Comparison of ENCODE assay signal across 10 mouse cellular contexts in genomic region chr11:36490085-36490484, GRCm38 (mm10).
DNase-seq lines count a peak whose midpoint lies in the region; ATAC-seq and TF ChIP-seq lines count a peak whose summit lies in the region.
"Had no signal": no experiment of that assay in that cellular context is flagged by ENCODE, and none has a peak within 500 bp of the region (broad histone marks: within the 10 kb centered on the region; RNA-seq: fewer than 3 reads in every experiment).

No protein-coding gene starts in this region.

- 0 out of 2 replicates have a peak, but pooled peaks cover 3% of the 10 kb centered on the region for H3K4me1 ChIP-seq in hindbrain, embryonic 10.5 days (replicated peaks)
- peaks cover 38% of the 10 kb centered on the region for H3K4me1 ChIP-seq in hindbrain, embryonic 13.5 days (replicated peaks)
- H3K4me1 ChIP-seq in neural tube, embryonic 15.5 days = peaks cover 9% of the 10 kb centered on the region
- H3K4me1 ChIP-seq in stomach, postnatal 0 days (replicated peaks; ENCODE audit: control insufficient read depth, insufficient read depth) = no peaks in the 10 kb centered on the region
- H3K4me1 ChIP-seq: neural tube, embryonic 12.5 days had no signal

- no peak overlapping the region for H3K4me2 ChIP-seq in hindbrain, embryonic 13.5 days
- H3K4me2 ChIP-seq in neural tube, embryonic 15.5 days = no peak overlapping the region
- no peak overlapping the region for H3K4me2 ChIP-seq in stomach, postnatal 0 days (replicated peaks; ENCODE audit: low read depth)
- H3K4me2 ChIP-seq: neural tube, embryonic 12.5 days had no signal

- H3K27ac ChIP-seq in hindbrain, embryonic 10.5 days = no peak overlapping the region
- no peak overlapping the region for H3K27ac ChIP-seq in hindbrain, embryonic 13.5 days
- no peak overlapping the region for H3K27ac ChIP-seq in neural tube, embryonic 15.5 days (replicated peaks)
- H3K27ac ChIP-seq in stomach, postnatal 0 days (replicated peaks) = no peak overlapping the region
- H3K27ac ChIP-seq: neural tube, embryonic 12.5 days had no signal

- no peak overlapping the region for H3K9ac ChIP-seq in hindbrain, embryonic 13.5 days
- no peak overlapping the region for H3K9ac ChIP-seq in neural tube, embryonic 15.5 days (replicated peaks)
- H3K9ac ChIP-seq in stomach, postnatal 0 days (ENCODE audit: low read length) = no peak overlapping the region
- H3K9ac ChIP-seq: neural tube, embryonic 12.5 days had no signal

- no peak overlapping the region for H3K4me3 ChIP-seq in hindbrain, embryonic 10.5 days
- H3K4me3 ChIP-seq in hindbrain, embryonic 13.5 days = no peak overlapping the region
- H3K4me3 ChIP-seq in neural tube, embryonic 15.5 days (replicated peaks) = no peak overlapping the region
- H3K4me3 ChIP-seq in stomach, postnatal 0 days (ENCODE audit: low read depth, low read length) = no peak overlapping the region
- H3K4me3 ChIP-seq: erythroblast, embryonic 14.5 days; neural tube, embryonic 12.5 days had no signal

- no peaks in the 10 kb centered on the region for H3K9me3 ChIP-seq in hindbrain, embryonic 10.5 days
- H3K9me3 ChIP-seq in hindbrain, embryonic 13.5 days = no peaks in the 10 kb centered on the region
- no peaks in the 10 kb centered on the region for H3K9me3 ChIP-seq in neural tube, embryonic 15.5 days (replicated peaks)
- H3K9me3 ChIP-seq in stomach, postnatal 0 days (ENCODE audit: control insufficient read depth, low read length) = no peaks in the 10 kb centered on the region
- H3K9me3 ChIP-seq: neural tube, embryonic 12.5 days had no signal

- no peak for ATAC-seq in hindbrain, embryonic 13.5 days (ENCODE audit: low FRiP score)
- no peak for ATAC-seq in neural tube, embryonic 15.5 days (ENCODE audit: low FRiP score)
- ATAC-seq in stomach, postnatal 0 days (ENCODE audit: low FRiP score, low TSS enrichment) = no peak

- 61% methylated on average over 7 of the region's 7 CpGs for WGBS in hindbrain, embryonic 10.5 days
- 61% methylated on average over 7 of the region's 7 CpGs for WGBS in hindbrain, embryonic 13.5 days
- WGBS in neural tube, embryonic 15.5 days = 56% methylated on average over 7 of the region's 7 CpGs
- WGBS in stomach, postnatal 0 days = 57% methylated on average over 7 of the region's 7 CpGs

- peak; percentile 25 for DNase-seq in hindbrain, embryonic 10.5 days (ENCODE audit: low spot score)
- DNase-seq in neural tube, embryonic 10.5 days (ENCODE audit: extremely low spot score, low spot score) = peak; percentile 28
- peak; percentile 32 to 43 for DNase-seq in cerebellum, postnatal 25 days
- no peak for DNase-seq in stomach, postnatal 0 days (ENCODE audit: low spot score)
- no peak for DNase-seq in urinary bladder, postnatal 36 days (ENCODE audit: low spot score in 2 of 2)
- no peak for DNase-seq in layer of hippocampus, adult 18-20 months (ENCODE audit: low spot score in 2 of 2)

- TF ChIP-seq EP300 in stomach, postnatal 0 days (optimal IDR thresholded peaks at IDR 0.05) = no peak

- peak; percentile 74 for TF ChIP-seq CTCF in stomach, postnatal 0 days (IDR thresholded peaks at IDR 0.05; ENCODE audit: low read depth)

- H3K36me3 ChIP-seq in hindbrain, embryonic 10.5 days = no peaks in the 10 kb centered on the region
- no peaks in the 10 kb centered on the region for H3K36me3 ChIP-seq in hindbrain, embryonic 13.5 days
- no peaks in the 10 kb centered on the region for H3K36me3 ChIP-seq in neural tube, embryonic 15.5 days
- H3K36me3 ChIP-seq in stomach, postnatal 0 days (ENCODE audit: control insufficient read depth, insufficient read depth, low read length) = no peaks in the 10 kb centered on the region
- H3K36me3 ChIP-seq: neural tube, embryonic 12.5 days had no signal

- no peaks in the 10 kb centered on the region for H3K27me3 ChIP-seq in hindbrain, embryonic 10.5 days (ENCODE audit: insufficient read depth, poor library complexity, severe bottlenecking)
- no peaks in the 10 kb centered on the region for H3K27me3 ChIP-seq in hindbrain, embryonic 13.5 days
- no peaks in the 10 kb centered on the region for H3K27me3 ChIP-seq in neural tube, embryonic 15.5 days (replicated peaks)
- no peaks in the 10 kb centered on the region for H3K27me3 ChIP-seq in stomach, postnatal 0 days (ENCODE audit: control insufficient read depth, insufficient read depth, low read length)
- H3K27me3 ChIP-seq: neural tube, embryonic 12.5 days had no signal

Comparison
In these comparisons a context has a peak if more than half of its experiments do, and no peak if none do; other contexts are left out.
1. DNase-seq: peak in hindbrain, embryonic 10.5 days (single experiment), neural tube, embryonic 10.5 days (single experiment) and cerebellum, postnatal 25 days (2 of 2); none in stomach, postnatal 0 days (single experiment), urinary bladder, postnatal 36 days (0 of 2) and layer of hippocampus, adult 18-20 months (0 of 2).